Mouse (Mus musculus) liver, postnatal 0 days (tissue): Measurements from ENCODE around the gene Tmem121. TPM values are rescaled to one million over a fixed set of nuclear protein-coding genes. Genes with fewer than 3 reads are reported as not detected.

Experiments
- ATAC-seq: fragments of 200-750 bp; cut with Nextera tagmentation; 2 replicates; pipeline ENCODE4 v1.8.0; 2017; ENCODE audit warnings: mild to moderate bottlenecking, moderate library complexity
- DNase-seq: peaks from one replicate; pipeline ENCODE4 v3.0.0-alpha.2; 2016
- H3K27ac ChIP-seq: fragments of 300-500 bp; sonication (generic); 2 replicates; pipeline ENCODE4 v1.5.1; 2014; ENCODE audit warnings: antibody characterized with exemption, moderate library complexity, mild to moderate bottlenecking, low read depth
- H3K27me3 ChIP-seq: fragments of 300-500 bp; sonication (generic); 2 replicates; pipeline ENCODE4 v1.6.1; 2014; ENCODE audit warnings: low read length, control low read depth, mixed read lengths; ENCODE audit not compliant: insufficient read depth
- H3K36me3 ChIP-seq: fragments of 300-500 bp; sonication (generic); replicated peaks from 2 replicates; pipeline ENCODE4 v1.6.1; 2014; ENCODE audit warnings: mild to moderate bottlenecking, control low read depth, low read length, moderate library complexity, mixed read lengths; ENCODE audit not compliant: insufficient read depth
- H3K4me1 ChIP-seq: fragments of 300-500 bp; sonication (generic); 2 replicates; pipeline ENCODE4 v1.6.1; 2014; ENCODE audit warnings: antibody characterized with exemption, mild to moderate bottlenecking, control low read depth; ENCODE audit not compliant: insufficient read depth
- H3K4me2 ChIP-seq: fragments of 300-500 bp; sonication (generic); 2 replicates; pipeline ENCODE4 v1.6.1; 2014; ENCODE audit warnings: low read depth, mild to moderate bottlenecking, low read length, moderate library complexity, mixed read lengths
- H3K4me3 ChIP-seq: fragments of 300-500 bp; sonication (generic); 2 replicates; pipeline ENCODE4 v1.5.1; 2014; ENCODE audit warnings: low read depth, low read length
- H3K9ac ChIP-seq: fragments of 300-500 bp; sonication (generic); replicated peaks from 2 replicates; pipeline ENCODE4 v1.6.1; 2014; ENCODE audit warnings: mild to moderate bottlenecking, moderate library complexity
- H3K9me3 ChIP-seq: fragments of 300-500 bp; sonication (generic); 2 replicates; pipeline ENCODE4 v1.6.1; 2016; ENCODE audit warnings: mild to moderate bottlenecking, control low read depth, low read length, mixed read lengths
- CTCF ChIP-seq: sonication (generic); IDR thresholded peaks from 2 replicates; pipeline ENCODE4 v1.5.1; 2016; ENCODE audit warnings: antibody characterized with exemption, low read depth
- EP300 ChIP-seq: IDR thresholded peaks from 2 replicates; pipeline ENCODE4 v1.6.1; 2016; ENCODE audit warnings: antibody characterized with exemption, low read depth, mild to moderate bottlenecking
- WGBS: fragments of 180-500 bp; shearing (Covaris S2); extraction: QIAGEN DNeasy Blood & Tissue Kit; methylation state at CpG from one replicate; pipeline ENCODE4 v1.1.7; 2014; ENCODE audit not compliant: insufficient replicate concordance; 5-methylcytosine and 5-hydroxymethylcytosine counted together
- polyA plus RNA-seq: library from polyadenylated mRNA; unstranded; fragments of >200 nt; fragmentation: Nextera tagmentation; extraction: Ambion mirVana; gene quantifications from 2 replicates; pipeline ENCODE4 v1.2.1, GENCODE M21; 2015

The Tmem121 gene
- 0.20 and 0.21 TPM in 2 replicates for polyA plus RNA-seq

GRCm38 (mm10) chr12:113185442-113186291 is at the start of gene Tmem121:
TSS of gene Tmem121 (plus strand) at chr12:113185930.
- Histone ChIP-seq H3K4me3 (peak within 1 kb of the TSS; percentile 46), H3K9me3 (no peaks in the 10 kb centered on the region), H3K27ac (no peak within 1 kb of the TSS), H3K27me3 (peaks cover 29% of the 10 kb centered on the region), H3K36me3 (no peaks in the 10 kb centered on the region), H3K4me1 (peaks cover 10% of the 10 kb centered on the region; the same call in 1 of the 2 replicates), H3K9ac (0 out of 2 replicates have a peak within 1 kb of the TSS, but pooled peaks have one; percentile 9), H3K4me2 (peak within 1 kb of the TSS; percentile 70)
- DNase-seq (peak; percentile 21), ATAC-seq (no peak)
- TF ChIP-seq CTCF (no peak), EP300 (no peak)
- 5% methylated on average over 62 of the region's 63 CpGs for WGBS

- peaks cover 19% of the 10 kb centered on the region for H3K4me1 ChIP-seq
- no peak overlapping the region for H3K9ac ChIP-seq
- no peak overlapping the region for H3K4me2 ChIP-seq
- ATAC-seq (no peak), DNase-seq (no peak)
- H3K4me3 ChIP-seq, result no peak overlapping the region
- no peak overlapping the region for H3K27ac ChIP-seq
- WGBS, result 88% methylated on average over 17 of the region's 17 CpGs
- H3K27me3 ChIP-seq, result peaks cover 17% of the 10 kb centered on the region
- no peaks in the 10 kb centered on the region for H3K9me3 ChIP-seq
- TF ChIP-seq EP300 (no peak), CTCF (no peak)
- H3K36me3 ChIP-seq, result peaks cover 55% of the 10 kb centered on the region
Measured at GRCm38 (mm10) chr12:113136492-113137020, 49.2 kb upstream of the Tmem121 start.

- Histone ChIP-seq H3K4me1 (peaks cover 26% of the 10 kb centered on the region), H3K4me2 (no peak overlapping the region), H3K36me3 (peaks cover 45% of the 10 kb centered on the region), H3K4me3 (no peak overlapping the region), H3K9me3 (no peaks in the 10 kb centered on the region), H3K9ac (no peak overlapping the region), H3K27me3 (peaks cover 25% of the 10 kb centered on the region), H3K27ac (no peak overlapping the region)
- ATAC-seq (no peak), DNase-seq (no peak)
- WGBS, result 81% methylated on average over 18 of the region's 18 CpGs
- no peak for TF ChIP-seq EP300
- TF ChIP-seq CTCF, result no peak
Measured at GRCm38 (mm10) chr12:113137260-113138213, 48.2 kb upstream of the Tmem121 start.

GRCm38 (mm10) chr12:113138291-113138690 is 47.4 kb upstream of the Tmem121 start:
- no peak overlapping the region for H3K4me3 ChIP-seq
- H3K27ac ChIP-seq, result no peak overlapping the region
- WGBS, result 77% methylated on average over 6 of the region's 6 CpGs
- DNase-seq, result no peak
- H3K4me2 ChIP-seq, result no peak overlapping the region
- peaks cover 38% of the 10 kb centered on the region for H3K36me3 ChIP-seq
- no peak for ATAC-seq
- peaks cover 29% of the 10 kb centered on the region for H3K4me1 ChIP-seq
- no peak overlapping the region for H3K9ac ChIP-seq
- peaks cover 31% of the 10 kb centered on the region for H3K27me3 ChIP-seq
- H3K9me3 ChIP-seq, result no peaks in the 10 kb centered on the region
- TF ChIP-seq CTCF, result no peak
- TF ChIP-seq EP300, result no peak

GRCm38 (mm10) chr12:113138901-113139864 is 46.5 kb upstream of the Tmem121 start:
- DNase-seq (no peak), ATAC-seq (no peak)
- Histone ChIP-seq H3K4me3 (peak overlapping the region; percentile 50; the same call in 1 of the 2 replicates), H3K9me3 (no peaks in the 10 kb centered on the region), H3K9ac (no peak overlapping the region), H3K4me2 (peak overlapping the region; percentile 87), H3K27ac (no peak overlapping the region), H3K27me3 (peaks cover 31% of the 10 kb centered on the region), H3K4me1 (peaks cover 29% of the 10 kb centered on the region), H3K36me3 (peaks cover 30% of the 10 kb centered on the region)
- no peak for TF ChIP-seq CTCF
- no peak for TF ChIP-seq EP300
- WGBS, result 57% methylated on average over 11 of the region's 11 CpGs
